Mouse (Mus musculus) cerebellum, adult 9-11 months (tissue): ENCODE results near the gene Ppm1m.

Source experiments
- DNase-seq: peaks from one replicate; pipeline ENCODE4 v3.0.0; 2022

Gene Ppm1m

DNA sequence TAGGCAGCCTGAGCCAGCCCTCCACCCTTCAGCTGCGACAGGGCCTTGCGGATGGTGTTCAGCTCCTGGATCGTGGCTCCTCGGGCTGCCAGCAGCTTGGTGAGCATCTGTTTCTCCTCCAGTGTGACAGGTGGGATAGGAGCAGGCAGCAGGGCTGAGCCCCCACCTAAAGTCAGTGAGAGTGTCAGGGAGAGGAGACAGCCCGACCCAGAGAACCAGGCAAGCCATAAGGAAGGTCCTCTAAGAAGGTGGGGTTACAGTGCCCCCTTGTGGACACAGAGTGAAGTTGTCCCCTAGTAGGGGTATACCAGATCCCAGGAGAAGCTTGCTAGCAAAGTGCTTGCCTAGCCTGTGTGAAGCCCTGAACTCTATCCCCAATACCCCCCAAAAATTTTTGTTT is 43.1 kb downstream of the Ppm1m start:
- peak; percentile 73 for DNase-seq

DNA sequence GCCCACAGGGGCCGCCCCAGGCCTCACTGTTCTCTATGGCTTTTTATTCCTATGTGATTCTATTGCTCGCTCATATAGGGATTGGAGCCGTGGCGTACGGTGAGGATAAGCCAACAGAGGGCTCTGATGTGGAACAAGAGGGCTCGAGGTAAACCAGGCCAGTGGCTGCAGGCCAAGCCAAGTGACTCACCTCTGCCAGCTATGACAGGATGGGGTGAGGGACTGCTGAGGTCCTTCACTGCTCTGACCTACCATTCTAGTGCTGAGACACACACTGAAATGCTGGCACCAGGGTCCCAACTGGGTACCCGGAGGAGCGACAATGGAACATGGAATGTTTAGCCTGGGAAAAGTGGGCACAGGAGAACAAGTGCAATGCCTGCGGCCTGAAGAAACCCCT is 45.4 kb downstream of the Ppm1m start:
- no peak for DNase-seq

DNA sequence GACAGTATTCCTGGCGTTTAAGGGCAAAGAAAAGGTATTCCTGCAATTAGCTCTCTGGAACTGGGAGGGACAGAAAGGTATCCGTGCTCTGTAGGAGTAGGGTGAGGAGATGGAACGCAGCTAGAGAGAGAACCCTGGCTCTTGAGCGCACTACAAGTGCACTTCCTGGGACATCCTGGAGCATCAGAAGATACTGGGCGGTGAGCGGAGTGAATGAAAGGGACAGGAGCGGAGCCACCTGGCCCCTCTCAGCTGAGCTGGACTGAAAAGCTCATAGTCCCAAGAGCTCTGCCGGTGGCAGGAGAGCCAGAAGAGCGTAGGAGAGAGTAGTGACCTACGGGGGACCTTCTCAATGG is 50.2 kb downstream of the Ppm1m start:
- DNase-seq = no peak

DNA sequence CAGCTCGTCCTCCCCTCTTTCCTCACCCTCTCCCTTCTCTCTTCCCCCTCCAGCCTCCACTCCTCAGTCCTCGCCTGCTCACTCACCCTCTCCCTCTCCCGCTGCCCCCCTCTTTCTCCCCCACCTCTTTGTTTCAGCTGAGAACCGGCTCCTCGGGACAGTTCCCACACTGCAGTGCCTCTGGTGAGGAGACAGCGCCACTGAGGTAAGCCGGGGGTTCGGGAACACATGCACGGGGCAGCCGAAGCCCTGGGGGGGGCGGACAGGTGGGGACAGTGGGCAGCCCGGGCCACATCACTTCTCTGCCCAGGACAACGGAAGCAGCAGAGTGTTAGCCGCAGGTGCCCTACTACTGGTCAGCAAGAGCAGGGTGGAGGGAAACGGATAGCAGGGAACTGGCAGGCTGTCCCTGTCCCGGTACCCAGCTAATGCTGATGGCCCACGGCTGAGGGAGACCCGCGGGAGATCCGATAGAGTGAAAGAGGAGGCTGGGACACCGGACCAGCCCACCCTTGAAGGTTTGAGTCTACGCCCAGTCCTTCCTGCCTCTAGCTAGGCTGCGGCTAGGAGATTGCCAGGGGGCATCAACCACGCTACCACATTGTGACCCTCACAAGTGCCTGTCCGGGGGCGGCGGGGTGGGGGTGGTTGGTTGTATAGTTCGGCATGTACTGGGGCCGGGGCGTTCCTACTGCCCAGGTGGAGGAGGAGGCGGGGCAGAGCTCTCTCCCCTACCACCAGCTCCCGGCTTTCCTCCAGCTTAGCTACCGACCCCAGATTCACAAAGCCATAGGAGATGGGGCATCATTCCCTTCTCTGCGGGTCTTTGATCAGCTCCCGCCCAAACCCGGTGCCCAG is 50.8 kb downstream of the Ppm1m start:
- no peak for DNase-seq

DNA sequence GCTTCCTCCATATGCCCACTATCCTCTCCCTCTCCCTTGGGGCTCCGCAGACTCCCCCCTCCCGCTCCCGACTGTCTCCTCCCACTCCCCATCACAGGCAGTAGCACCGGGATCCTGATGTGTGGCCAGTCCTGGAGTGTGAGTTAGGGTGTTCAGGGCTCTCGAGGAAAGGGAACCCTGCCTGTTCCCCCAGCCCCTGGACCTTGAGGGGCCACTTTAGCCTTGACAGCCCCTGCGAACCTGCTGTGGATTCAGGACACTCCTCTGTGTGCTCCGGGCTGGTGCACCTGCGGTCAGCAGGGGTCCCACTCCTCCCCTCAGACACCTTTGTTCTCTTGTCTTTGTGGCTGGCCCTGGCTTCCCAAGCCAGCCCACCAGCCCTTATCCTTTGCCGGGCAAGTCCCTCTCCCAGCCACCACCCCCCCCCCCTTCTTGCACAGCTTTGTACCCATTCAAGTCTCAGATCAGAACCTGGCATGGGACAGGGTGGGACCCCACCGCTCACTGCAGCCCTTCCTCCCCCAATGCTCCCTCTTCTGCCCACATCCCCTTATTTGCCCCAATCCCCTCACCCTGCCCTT is 51.6 kb downstream of the Ppm1m start:
- no peak for DNase-seq

DNA sequence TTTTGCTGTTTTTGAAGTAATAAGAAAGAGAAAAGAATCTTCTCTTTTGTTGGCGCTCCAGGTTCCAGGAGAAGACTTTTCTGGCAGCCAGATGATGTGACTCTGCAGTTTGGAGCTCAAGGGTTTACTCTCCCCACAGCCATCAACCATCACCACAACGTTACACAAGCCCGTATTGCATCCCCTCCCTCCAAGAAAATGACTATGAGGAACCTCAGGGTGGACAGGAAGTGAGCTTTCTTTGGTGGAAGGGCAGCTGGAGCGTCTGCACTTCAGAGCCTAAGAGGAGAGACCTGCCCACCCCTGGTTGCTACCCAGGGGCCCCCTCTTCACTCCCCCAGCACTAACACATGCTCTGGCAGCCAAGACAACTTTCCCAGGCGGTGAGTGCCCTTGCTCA is 52.3 kb downstream of the Ppm1m start:
- DNase-seq = no peak

DNA sequence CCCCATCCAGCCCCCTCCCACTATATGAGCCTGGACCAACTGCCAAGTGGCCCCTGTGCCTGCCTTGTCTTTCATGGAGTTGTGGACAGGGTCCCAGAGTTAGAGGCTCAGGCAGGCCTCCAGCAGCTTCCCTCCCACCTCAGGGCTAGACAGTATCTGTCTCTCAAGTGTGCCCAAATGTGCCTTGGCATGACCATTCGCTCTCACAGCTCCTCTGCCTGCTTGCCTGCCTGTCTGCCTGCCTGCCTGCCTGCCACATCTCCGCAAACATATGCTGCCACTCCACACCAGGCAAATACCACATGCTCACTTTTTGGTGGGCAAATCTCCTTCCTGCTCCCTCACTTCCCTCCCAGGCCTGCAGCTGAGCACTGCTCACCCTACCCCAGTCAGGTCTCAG is 54.0 kb downstream of the Ppm1m start:
- DNase-seq = no peak
